Mouse (Mus musculus) cortical plate, adult 2 months (tissue): ENCODE measurements around the gene Trmt10a.

Source experiments
- CTCF ChIP-seq: fragments of 200-500 bp; IDR thresholded peaks from 2 replicates; pipeline ENCODE4 v1.5.1; 2011; ENCODE audit warnings: mild to moderate bottlenecking, control low read depth, low read length; ENCODE audit not compliant: insufficient read depth; ENCODE audit errors: extremely low read depth
- POLR2A ChIP-seq: fragments of 200-500 bp; IDR thresholded peaks from 2 replicates; pipeline ENCODE4 v1.6.1; 2011; ENCODE audit warnings: mild to moderate bottlenecking, low read length, control low read depth; ENCODE audit not compliant: insufficient read depth; ENCODE audit errors: extremely low read depth

DNA sequence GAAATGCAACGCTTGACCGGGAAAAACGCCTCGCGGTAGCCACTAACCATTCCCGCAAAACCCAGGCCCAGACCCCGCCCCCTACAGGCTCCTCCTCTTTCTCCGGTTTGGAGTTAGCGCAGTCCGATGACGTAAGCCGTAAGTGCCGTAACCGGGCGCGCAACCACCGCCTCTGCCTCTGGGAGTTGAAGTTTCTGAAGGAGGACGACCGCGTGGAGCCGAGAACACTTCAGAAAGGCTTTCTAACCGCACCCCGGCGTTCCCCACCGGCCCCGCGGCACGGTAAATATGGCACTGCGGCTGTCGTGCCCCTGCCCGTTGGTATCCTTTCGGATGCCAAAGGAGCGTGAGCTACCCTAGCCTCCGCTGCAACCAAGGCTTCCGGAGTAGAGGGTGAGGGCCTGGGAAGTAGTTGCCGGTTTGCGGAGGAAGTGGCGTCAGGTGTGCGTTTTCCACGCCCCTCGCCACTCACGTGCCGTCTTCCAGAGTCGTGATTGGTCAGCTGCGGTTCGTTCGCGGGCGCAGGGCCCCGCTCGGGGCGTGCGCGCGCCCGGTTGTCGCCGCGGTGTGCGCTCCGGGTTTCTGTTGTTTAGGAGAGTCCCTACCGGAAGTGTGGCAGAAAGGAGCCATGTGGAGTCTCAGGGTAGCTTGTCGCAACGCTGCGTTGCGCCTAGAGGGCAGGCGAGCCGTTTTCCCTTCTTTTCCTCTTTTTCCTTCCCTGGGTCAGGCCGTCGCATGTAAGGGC, at the start of gene Trmt10a:
- TF ChIP-seq CTCF (no peak), POLR2A (peak; percentile 78)
